Mouse (Mus musculus) mature B cell (primary cell): ENCODE results near the gene Scgb1b20.
"Not testable (repeated sequence)": the region's sequence is repeated elsewhere in the genome, so short reads cannot be mapped to it uniquely, and the experiment has no call there.

ENCODE experiments used
- in situ Hi-C: fragments of 300-500 bp; cut with MboI; formaldehyde crosslinking; loops from 2 replicates; pipeline ENCODE4 v1.14.3; 2019

Scgb1b20 gene

GRCm38 (mm10) chr7:33372934-33373333 lies at the start of gene Scgb1b20:
Scgb1b20 (plus strand) TSS chr7:33373234.
- in situ Hi-C loops: not testable (repeated sequence)

- in situ Hi-C loops: not testable (repeated sequence)
These were observed 6.8 kb upstream of the Scgb1b20 start, which contains the start of gene Scgb2b20 for GRCm38 (mm10) chr7:33366222-33366621. Scgb2b20 (minus strand) TSS chr7:33366322.

- in situ Hi-C loops: not testable (repeated sequence)
These were observed 26.7 kb downstream of the Scgb1b20 start for GRCm38 (mm10) chr7:33399749-33400148.

GRCm38 (mm10) chr7:33401650-33402049 lies 28.6 kb downstream of the Scgb1b20 start:
- in situ Hi-C loops: no loop called here

GRCm38 (mm10) chr7:33409681-33410080 lies 36.6 kb downstream of the Scgb1b20 start:
- in situ Hi-C loops: not testable (repeated sequence)
